Mouse (Mus musculus) heart, embryonic 10.5 days (tissue): ENCODE results near the gene St6galnac4. TPM values are rescaled to one million over a fixed set of nuclear protein-coding genes. Genes with fewer than 3 reads are reported as not detected.

Source experiments
- DNase-seq: peaks from one replicate; pipeline ENCODE4 v3.0.0-alpha.2; 2017; ENCODE audit warnings: low spot score
- H3K27ac ChIP-seq: fragments of 300-500 bp; sonication (generic); 2 replicates; pipeline ENCODE4 v1.5.1; 2016; ENCODE audit warnings: mild to moderate bottlenecking
- H3K27me3 ChIP-seq: fragments of 300-500 bp; sonication (generic); 2 replicates; pipeline ENCODE4 v1.6.1; 2016; ENCODE audit warnings: mild to moderate bottlenecking; ENCODE audit not compliant: poor library complexity, insufficient read depth, severe bottlenecking
- H3K36me3 ChIP-seq: fragments of 300-500 bp; sonication (generic); 2 replicates; pipeline ENCODE4 v1.6.1; 2016; ENCODE audit warnings: mild to moderate bottlenecking, moderate library complexity
- H3K4me1 ChIP-seq: fragments of 300-500 bp; sonication (generic); 2 replicates; pipeline ENCODE4 v1.6.1; 2016; ENCODE audit warnings: mild to moderate bottlenecking
- H3K4me3 ChIP-seq: fragments of 300-500 bp; sonication (generic); 2 replicates; pipeline ENCODE4 v1.5.1; 2016; ENCODE audit warnings: mild to moderate bottlenecking, moderate library complexity
- H3K9me3 ChIP-seq: fragments of 300-500 bp; sonication (generic); 2 replicates; pipeline ENCODE4 v1.6.1; 2016; ENCODE audit warnings: mild to moderate bottlenecking, moderate library complexity
- WGBS: fragments of 180-500 bp; shearing (Covaris S2); methylation state at CpG from one replicate; pipeline ENCODE4 v1.1.7; 2016; 5-methylcytosine and 5-hydroxymethylcytosine counted together
- polyA plus RNA-seq: library from polyadenylated mRNA; unstranded; fragments of >200 nt; fragmentation: Nextera tagmentation; extraction: Ambion mirVana; gene quantifications from 2 replicates; pipeline ENCODE4 v1.2.1, GENCODE M21; 2016

Gene St6galnac4
- polyA plus RNA-seq, 1 experiment from 2014 or later, result 39.8 TPM

DNA sequence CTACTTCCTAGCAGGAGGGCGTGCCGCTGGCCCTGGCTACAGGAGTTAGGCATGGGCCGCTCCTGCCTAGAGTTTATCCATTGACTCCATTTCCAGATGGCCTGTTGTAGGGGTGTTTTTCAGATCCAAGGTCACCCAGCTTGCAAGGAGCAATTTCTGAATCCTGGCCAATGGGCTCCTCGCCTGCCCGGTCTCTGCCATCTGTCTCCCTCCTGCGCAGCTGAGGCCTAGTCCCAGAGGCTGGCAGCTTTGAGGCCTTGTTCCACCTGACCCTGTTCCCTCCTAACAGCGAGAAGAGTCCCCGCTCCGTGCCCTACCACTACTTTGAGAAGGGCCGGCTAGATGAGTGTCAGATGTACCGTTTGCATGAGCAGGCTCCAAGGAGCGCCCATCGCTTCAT, 9.8 kb downstream of the St6galnac4 start:
- Histone ChIP-seq H3K27me3 (no peaks in the 10 kb centered on the region), H3K27ac (no peak overlapping the region), H3K4me1 (peaks cover 9% of the 10 kb centered on the region), H3K9me3 (no peaks in the 10 kb centered on the region), H3K4me3 (no peak overlapping the region), H3K36me3 (peaks cover 65% of the 10 kb centered on the region)
- WGBS, result 95% methylated on average over 13 of the region's 13 CpGs
- no peak for DNase-seq

DNA sequence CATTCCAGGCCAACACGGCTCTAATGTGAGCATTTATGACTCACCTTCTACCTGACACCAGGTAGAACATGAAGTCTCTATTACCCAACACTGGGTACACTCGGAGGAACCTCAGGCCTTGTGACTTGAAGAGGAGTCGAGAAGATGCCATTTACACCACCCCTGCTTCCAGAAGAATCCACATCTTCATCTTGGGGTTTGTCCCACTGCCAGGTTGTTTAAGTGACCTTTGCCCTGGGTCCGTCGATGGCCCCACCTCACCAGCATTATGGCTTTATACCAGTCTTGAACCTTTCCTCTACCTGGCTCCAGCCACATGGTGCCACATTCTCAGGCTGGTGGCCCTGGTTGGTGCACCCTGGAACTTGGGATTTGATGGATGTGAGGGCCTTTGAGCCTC, 10.4 kb downstream of the St6galnac4 start:
- 89% methylated on average over 5 of the region's 5 CpGs for WGBS
- peaks cover 63% of the 10 kb centered on the region for H3K36me3 ChIP-seq

DNA sequence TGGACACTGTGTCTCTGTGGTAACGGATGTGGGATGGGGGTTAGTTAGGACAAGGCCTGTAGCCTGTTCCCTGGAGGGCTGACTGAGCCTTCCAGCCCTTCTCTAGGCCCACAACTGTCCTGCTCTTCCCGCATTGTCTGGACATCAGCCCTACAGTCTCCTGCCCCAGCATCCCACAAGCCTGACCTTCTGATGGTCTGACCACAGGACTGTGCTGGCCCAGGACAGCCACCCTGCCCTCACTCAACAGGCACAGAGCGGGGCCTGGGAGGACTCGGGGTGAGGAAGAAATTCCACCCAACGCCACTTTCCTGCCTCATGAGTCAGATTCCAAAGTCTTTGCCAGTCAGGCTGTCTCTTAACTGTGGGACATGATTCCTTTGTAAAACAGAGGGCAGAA, 10.8 kb downstream of the St6galnac4 start:
- no peak for DNase-seq
- H3K27ac ChIP-seq, result no peak overlapping the region
- peaks cover 58% of the 10 kb centered on the region for H3K36me3 ChIP-seq

More for the DNA sequence above, 10.4 kb downstream of the St6galnac4 start:
- DNase-seq, result no peak
- Histone ChIP-seq H3K27me3 (no peaks in the 10 kb centered on the region), H3K4me1 (peaks cover 15% of the 10 kb centered on the region), H3K9me3 (no peaks in the 10 kb centered on the region), H3K27ac (no peak overlapping the region), H3K4me3 (no peak overlapping the region)

DNA sequence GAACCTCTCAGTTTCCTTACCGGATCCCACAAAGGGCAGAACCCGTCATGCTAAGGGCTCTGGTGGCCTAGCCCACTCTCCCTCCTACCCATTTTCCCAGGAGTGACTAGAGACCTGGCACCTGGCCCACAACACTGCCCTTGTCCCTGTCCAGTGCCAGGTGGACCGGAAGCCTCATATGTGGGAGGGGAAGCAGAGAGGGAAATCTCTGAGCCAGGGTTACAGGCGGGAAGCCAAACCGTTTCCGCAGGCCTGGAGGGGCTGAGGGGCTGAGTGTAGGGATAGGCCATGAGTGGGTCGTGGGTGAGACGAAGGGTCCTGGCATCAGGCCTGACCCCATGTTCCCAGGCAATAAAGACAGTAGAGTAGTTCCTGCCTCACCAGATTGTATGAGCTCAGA, 11.6 kb downstream of the St6galnac4 start:
- H3K36me3 ChIP-seq, result peaks cover 54% of the 10 kb centered on the region
- no peak overlapping the region for H3K27ac ChIP-seq
- peaks cover 21% of the 10 kb centered on the region for H3K4me1 ChIP-seq
- H3K4me3 ChIP-seq, result no peak overlapping the region
- no peak for DNase-seq
- 82% methylated on average over 8 of the region's 8 CpGs for WGBS
- H3K27me3 ChIP-seq, result no peaks in the 10 kb centered on the region
- no peaks in the 10 kb centered on the region for H3K9me3 ChIP-seq

More for the DNA sequence above, 10.8 kb downstream of the St6galnac4 start:
- WGBS, result 89% methylated on average over 5 of the region's 5 CpGs
- Histone ChIP-seq H3K4me3 (no peak overlapping the region), H3K27me3 (no peaks in the 10 kb centered on the region), H3K9me3 (no peaks in the 10 kb centered on the region), H3K4me1 (peaks cover 19% of the 10 kb centered on the region)

DNA sequence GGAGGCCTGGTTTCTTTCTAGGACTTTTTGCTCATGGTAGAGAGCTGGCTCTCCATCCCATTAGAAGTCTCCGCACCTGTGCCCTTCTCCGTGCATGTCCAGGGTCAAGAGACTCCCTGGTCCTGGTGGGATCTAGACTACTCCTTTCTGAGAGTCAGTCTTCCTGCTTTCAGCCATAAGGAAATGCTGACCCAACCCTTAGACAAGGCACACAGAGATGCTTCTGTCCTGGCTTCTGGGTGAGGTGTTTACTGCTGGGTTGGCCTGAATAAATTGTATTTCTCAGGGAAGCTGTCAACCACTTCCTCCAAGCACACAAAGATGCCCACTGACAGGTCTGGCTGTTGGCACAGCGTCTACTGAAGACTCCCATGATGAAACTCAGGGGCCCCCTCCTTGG, 12.5 kb downstream of the St6galnac4 start, which contains the start of gene St6galnac6:
St6galnac6 (plus strand) TSS at position 301 of the 400 bp plus-strand sequence.
- WGBS, result 91% methylated on average over 3 of the region's 3 CpGs
- no peak within 1 kb of the TSS for H3K27ac ChIP-seq
- no peak within 1 kb of the TSS for H3K4me3 ChIP-seq
- peaks cover 24% of the 10 kb centered on the region for H3K4me1 ChIP-seq
- H3K36me3 ChIP-seq, result peaks cover 46% of the 10 kb centered on the region
- DNase-seq, result no peak
- H3K9me3 ChIP-seq, result no peaks in the 10 kb centered on the region
- H3K27me3 ChIP-seq, result no peaks in the 10 kb centered on the region

DNA sequence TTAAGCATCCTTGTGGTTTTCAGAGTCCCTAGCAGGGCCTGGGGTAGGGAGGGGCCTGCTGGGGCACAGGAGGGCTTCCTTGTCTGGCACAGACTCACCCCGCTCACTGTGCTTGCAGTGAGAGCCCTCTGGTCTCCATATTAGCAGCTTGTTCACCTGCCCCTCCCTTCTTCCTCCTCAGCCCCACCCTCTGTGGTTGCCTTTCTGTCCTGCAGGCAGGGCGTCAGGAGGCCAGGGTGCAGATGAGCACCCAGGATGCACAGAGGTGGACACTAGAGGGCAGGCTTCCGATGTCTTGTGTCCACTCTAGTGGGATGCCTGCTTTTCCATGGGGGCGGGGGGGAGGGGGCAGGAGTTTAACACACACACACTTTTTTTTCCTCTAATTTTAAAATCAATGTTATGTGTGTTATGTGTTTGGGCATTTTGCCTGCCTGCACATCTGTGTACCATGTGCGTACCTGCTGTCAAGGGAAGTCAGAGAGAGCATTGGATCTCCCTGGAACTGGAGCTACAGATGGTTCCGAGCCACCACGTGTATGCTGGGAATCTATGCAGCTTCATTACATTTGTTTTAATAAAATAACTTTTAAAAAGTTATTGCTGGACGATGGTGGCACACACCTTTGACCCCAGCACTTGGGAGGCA, 14.6 kb downstream of the St6galnac4 start:
- WGBS, result 38% methylated on average over 8 of the region's 8 CpGs
- H3K9me3 ChIP-seq, result no peaks in the 10 kb centered on the region
- no peak for DNase-seq
- no peak overlapping the region for H3K4me3 ChIP-seq
- no peaks in the 10 kb centered on the region for H3K27me3 ChIP-seq
- peaks cover 26% of the 10 kb centered on the region for H3K4me1 ChIP-seq
- peak overlapping the region; percentile 71 for H3K27ac ChIP-seq
- H3K36me3 ChIP-seq, result peaks cover 25% of the 10 kb centered on the region

DNA sequence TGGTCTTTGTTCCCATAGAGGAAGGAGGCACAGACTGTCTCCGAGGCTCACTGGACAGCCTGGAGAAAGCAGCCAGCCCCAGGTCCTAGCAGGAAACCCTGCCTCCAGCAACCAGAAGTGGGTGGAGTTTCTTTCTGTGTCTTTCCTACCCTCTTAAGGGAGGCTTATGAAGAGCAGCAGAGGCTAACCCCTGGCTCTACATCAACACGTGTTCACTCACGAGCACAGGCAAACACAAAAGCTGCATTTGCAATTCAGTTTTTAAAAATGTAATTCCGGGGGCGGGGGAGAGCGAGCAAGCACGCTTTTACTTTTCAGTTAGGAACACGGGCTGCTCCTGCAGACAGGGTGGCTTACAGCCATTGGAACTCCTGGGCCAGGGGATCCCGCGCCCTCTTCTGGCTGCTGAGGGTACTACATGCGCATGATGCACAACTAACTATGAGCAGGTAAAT, 15.7 kb downstream of the St6galnac4 start:
- 2% methylated on average over 11 of the region's 11 CpGs for WGBS
- H3K9me3 ChIP-seq, result no peaks in the 10 kb centered on the region
- peak overlapping the region; percentile 82 for H3K27ac ChIP-seq
- no peaks in the 10 kb centered on the region for H3K27me3 ChIP-seq
- peak; percentile 91 for DNase-seq
- H3K36me3 ChIP-seq, result peaks cover 14% of the 10 kb centered on the region
- peak overlapping the region; percentile 53 for H3K4me3 ChIP-seq
- H3K4me1 ChIP-seq, result peaks cover 37% of the 10 kb centered on the region

DNA sequence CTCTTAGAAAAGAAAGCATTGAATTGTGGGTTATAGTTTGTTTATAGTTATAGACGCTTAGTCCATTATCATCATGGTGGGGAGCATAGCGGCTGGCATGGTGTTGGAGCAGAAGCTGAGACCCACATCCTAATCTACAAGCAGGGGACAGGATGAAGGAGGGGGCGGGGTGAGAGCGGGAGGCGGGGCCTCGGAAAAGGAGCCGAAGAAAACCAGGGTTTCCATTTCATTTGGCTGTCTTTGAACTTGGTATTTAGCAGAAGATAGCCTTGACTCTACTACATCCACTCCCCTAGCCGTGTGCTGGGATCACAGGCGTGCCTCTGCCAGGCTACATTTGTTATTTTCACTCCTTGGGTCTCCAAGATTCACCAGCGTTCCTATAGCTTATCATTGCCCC, 17.7 kb downstream of the St6galnac4 start:
- no peak overlapping the region for H3K27ac ChIP-seq
- H3K9me3 ChIP-seq, result no peaks in the 10 kb centered on the region
- 27% methylated on average over 10 of the region's 10 CpGs for WGBS
- 0 out of 2 replicates have a peak, but pooled peaks cover 2% of the 10 kb centered on the region for H3K36me3 ChIP-seq
- no peaks in the 10 kb centered on the region for H3K27me3 ChIP-seq
- H3K4me1 ChIP-seq, result peaks cover 54% of the 10 kb centered on the region
- no peak overlapping the region for H3K4me3 ChIP-seq
- DNase-seq, result peak; percentile 73

DNA sequence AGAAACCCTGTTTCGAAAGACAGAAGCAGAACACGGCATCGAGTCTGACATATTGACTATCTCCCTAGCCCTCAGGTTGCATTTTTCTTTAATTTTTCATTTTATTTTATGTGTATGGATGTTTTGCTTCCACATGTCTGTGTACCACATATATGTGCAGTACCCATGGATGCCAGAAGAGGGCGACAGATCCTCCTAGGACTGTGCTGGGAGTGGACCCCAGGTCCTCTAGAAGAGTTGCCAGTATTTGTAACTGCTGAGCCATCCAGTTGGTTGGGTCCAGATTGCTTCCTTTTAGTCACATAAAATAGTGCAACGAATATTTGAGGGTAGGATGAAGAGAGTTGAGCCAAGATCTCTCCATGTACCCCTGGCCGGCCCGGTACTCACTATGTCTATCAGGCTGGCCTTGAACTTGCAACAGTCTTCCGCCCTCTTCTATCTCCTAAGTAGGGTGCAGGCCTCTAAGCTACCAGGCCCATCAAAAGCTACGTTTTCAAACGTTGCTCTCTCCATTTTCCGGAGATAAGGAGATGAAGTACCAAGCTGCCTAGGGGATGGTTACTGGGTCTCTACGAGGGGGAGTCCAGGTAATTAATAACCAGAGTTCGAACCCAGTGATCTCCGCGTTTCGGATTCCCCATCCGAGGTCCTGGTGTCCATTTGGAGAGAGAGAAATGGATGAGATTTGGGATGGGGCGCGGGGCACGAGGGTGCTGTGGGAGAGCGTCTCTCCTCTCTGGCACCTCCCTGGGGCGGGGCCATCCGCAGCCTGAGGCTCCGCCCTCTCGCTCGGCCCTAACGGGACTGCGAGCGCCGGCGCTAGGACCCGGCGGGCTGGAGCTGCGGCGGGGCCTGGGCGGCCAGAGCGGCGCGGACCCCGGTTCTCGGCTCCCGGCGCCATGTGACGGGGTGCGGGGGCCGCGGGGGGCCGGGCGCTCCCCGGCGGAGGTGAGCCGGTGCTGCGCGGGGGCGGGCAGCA, 19.6 kb downstream of the St6galnac4 start:
- peak; percentile 92 for DNase-seq
- 11% methylated on average over 51 of the region's 55 CpGs for WGBS
- H3K4me1 ChIP-seq, result peaks cover 67% of the 10 kb centered on the region
- H3K4me3 ChIP-seq, result peak overlapping the region; percentile 82
- H3K9me3 ChIP-seq, result no peaks in the 10 kb centered on the region
- peak overlapping the region; percentile 94 for H3K27ac ChIP-seq
- H3K27me3 ChIP-seq, result no peaks in the 10 kb centered on the region
- H3K36me3 ChIP-seq, result no peaks in the 10 kb centered on the region

DNA sequence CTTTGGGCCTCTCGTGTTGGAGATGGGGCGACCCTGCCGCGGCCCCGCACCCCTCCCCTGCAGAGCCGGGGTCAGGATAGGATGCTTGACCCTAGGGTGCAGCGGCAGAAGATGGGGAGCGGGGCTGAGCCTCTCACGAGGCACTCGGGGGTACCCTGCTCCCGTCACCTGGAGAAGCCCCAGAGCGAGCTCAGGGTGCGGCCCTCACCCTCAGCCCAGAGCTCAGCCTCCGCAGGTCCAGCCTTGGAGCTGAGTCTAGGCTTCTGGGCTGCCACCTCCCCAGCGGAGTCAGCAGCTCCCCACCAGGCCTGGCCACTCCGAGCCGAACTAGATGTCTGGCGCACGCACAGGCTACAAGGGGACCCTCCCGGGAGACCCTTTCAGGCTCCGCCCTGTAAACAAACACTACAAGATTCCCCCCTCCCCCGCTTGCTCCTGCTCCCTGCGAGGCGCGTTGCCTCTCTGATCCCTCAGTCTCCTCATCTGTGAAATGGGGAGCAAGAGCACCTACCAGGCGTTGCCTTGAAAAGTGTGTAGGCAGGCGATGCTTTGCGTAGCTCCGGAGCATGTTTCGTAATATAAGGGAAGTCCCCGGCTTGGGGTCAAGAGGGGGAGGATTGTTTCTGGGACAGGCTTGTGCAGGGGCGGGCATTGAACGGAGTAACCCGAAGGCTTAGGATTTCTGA, 20.5 kb downstream of the St6galnac4 start:
- Histone ChIP-seq H3K4me1 (peaks cover 67% of the 10 kb centered on the region), H3K27ac (peak overlapping the region; percentile 94)
- 5% methylated on average over 34 of the region's 34 CpGs for WGBS

DNA sequence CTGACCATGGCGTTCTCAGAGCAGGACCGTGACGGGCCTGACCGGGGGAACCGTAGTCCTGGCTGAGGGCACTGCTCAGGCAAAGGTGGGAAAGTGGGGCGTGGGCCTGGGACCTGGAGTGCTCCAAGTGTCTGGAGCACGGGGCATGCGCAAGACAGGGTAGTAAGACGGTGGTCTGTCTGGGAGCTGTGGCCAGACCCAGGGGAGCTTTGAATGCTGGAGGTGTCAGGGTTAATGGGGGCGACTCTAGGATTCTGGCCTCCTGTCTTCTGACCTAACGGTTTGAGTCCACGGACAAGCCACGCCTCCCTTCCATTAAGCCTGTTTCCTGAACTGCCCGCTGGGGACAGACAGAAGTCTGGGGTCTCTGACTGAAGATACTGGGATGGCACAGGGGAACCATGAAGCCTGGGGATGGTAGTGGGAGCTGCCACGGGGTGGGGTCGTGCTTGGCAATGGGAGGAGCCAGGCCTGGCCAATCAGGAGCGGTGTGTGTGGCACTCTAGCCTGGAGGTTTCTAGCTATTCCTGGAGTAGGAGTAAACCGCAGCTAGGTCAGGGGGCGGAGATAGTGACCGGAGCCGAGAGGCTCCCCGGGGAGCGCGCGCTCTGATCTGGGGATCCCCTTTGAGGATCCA, 21.4 kb downstream of the St6galnac4 start:
- no peaks in the 10 kb centered on the region for H3K27me3 ChIP-seq
- peak overlapping the region; percentile 94 for H3K27ac ChIP-seq
- peaks cover 64% of the 10 kb centered on the region for H3K4me1 ChIP-seq
- peak; percentile 96 for DNase-seq
- H3K9me3 ChIP-seq, result no peaks in the 10 kb centered on the region
- H3K36me3 ChIP-seq, result peaks cover 9% of the 10 kb centered on the region
- peak overlapping the region; percentile 82 for H3K4me3 ChIP-seq
- 4% methylated on average over 25 of the region's 25 CpGs for WGBS

More for the DNA sequence above, 20.5 kb downstream of the St6galnac4 start:
- Histone ChIP-seq H3K4me3 (peak overlapping the region; percentile 82), H3K36me3 (peaks cover 4% of the 10 kb centered on the region), H3K27me3 (no peaks in the 10 kb centered on the region), H3K9me3 (no peaks in the 10 kb centered on the region)
- peak; percentile 86 for DNase-seq

DNA sequence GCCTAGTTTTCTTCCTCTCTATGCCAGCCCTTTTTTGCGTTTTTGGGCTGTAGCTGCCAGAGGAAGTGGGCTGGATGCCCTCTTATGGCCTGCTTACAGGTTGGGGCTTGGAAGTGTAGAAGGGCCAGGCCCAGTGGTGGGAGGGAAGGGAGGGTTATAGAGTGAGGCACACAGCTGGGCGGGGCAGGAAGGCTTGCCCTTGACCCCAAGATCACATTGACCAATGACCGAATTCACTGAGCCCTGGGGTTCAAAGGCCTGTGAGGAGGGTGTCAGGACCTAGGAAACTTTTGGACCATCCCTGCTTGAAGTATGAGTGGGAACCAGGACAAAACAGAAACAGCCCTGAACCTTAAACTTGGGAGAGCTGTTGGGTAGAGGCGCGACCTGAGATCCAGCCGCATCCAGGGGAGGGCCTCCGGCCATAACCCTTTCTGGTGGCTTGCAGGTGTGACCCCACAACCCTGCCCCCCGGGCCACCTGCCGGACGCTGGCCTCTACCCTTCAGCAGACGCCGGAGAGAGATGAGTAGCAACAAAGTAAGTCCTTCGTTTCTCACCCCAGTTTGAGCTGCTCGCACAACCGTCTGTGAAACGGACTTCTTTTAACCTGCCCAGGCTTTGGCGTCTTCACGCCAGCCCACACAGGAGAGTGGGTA, 22.0 kb downstream of the St6galnac4 start:
- 31% methylated on average over 18 of the region's 18 CpGs for WGBS

More for the DNA sequence above, 22.0 kb downstream of the St6galnac4 start:
- H3K27ac ChIP-seq, result peak overlapping the region; percentile 94
- H3K4me3 ChIP-seq, result peak overlapping the region; percentile 82
- DNase-seq, result no peak
- no peaks in the 10 kb centered on the region for H3K27me3 ChIP-seq
- H3K9me3 ChIP-seq, result no peaks in the 10 kb centered on the region
- peaks cover 15% of the 10 kb centered on the region for H3K36me3 ChIP-seq
- peaks cover 64% of the 10 kb centered on the region for H3K4me1 ChIP-seq
